Mouse (Mus musculus): ENCODE measurements at regions not wholly inside any gene's neighbourhood (a gene's known extent, or its start where the extent isn't known, plus 50 kb on each side); places are given as distances from the start of the nearest gene placed in this dataset.

- no peak overlapping the region for H3K27ac ChIP-seq
- no peak for DNase-seq (ENCODE audit: low spot score)
- H3K4me3 ChIP-seq: no peak overlapping the region
- no peaks in the 10 kb centered on the region for H3K9me3 ChIP-seq
- no peaks in the 10 kb centered on the region for H3K36me3 ChIP-seq
- H3K27me3 ChIP-seq (ENCODE audit: insufficient read depth, poor library complexity, severe bottlenecking): no peaks in the 10 kb centered on the region
- H3K4me1 ChIP-seq: no peaks in the 10 kb centered on the region; the same call in 1 of the 2 replicates
- WGBS: 38% methylated on average over 4 of the region's 4 CpGs
Observed at GRCm38 (mm10) chr13:42574189-42574588, 106.2 kb upstream of the Phactr1 start.

- DNase-seq (ENCODE audit: low spot score): peak; percentile 87
- Histone ChIP-seq H3K4me1 (no peaks in the 10 kb centered on the region; the same call in 1 of the 2 replicates), H3K9me3 (no peaks in the 10 kb centered on the region), H3K36me3 (no peaks in the 10 kb centered on the region), H3K27ac (no peak overlapping the region), H3K4me3 (no peak overlapping the region), H3K27me3 (ENCODE audit: insufficient read depth, poor library complexity, severe bottlenecking) (no peaks in the 10 kb centered on the region)
- WGBS: 30% methylated on average over 16 of the region's 16 CpGs
Observed at GRCm38 (mm10) chr13:42575725-42576426, 104.5 kb upstream of the Phactr1 start.

GRCm38 (mm10) chr13:42579471-42579870 lies 101.0 kb upstream of the Phactr1 start:
- Histone ChIP-seq H3K4me1 (no peaks in the 10 kb centered on the region; the same call in 1 of the 2 replicates), H3K4me3 (no peak overlapping the region), H3K36me3 (no peaks in the 10 kb centered on the region), H3K27me3 (ENCODE audit: insufficient read depth, poor library complexity, severe bottlenecking) (no peaks in the 10 kb centered on the region), H3K9me3 (no peaks in the 10 kb centered on the region), H3K27ac (no peak overlapping the region)
- DNase-seq (ENCODE audit: low spot score): no peak
- 40% methylated on average over 3 of the region's 3 CpGs for WGBS

DNA sequence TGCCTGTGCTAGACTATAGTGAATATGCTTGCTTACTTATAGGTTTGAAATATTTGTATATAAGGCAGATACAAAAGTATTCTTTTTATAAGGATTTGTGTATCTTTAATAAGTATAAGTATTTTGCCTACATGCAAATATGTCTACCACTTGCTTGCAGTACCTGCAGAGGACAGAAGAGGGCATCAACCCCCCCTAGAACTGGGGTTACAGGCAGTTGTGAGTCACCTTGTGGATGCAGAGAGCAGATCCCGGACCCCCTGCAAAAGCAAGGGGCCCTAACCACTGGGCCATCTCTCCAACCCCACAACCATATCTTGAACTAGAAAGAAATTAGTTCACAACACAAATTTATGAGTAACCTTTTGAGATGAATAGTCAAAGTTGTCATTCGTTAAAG lies 91.3 kb upstream of the Phactr1 start:
- H3K27ac ChIP-seq: no peak overlapping the region
- no peak for DNase-seq (ENCODE audit: low spot score)
- no peak overlapping the region for H3K4me3 ChIP-seq
- no peaks in the 10 kb centered on the region for H3K9me3 ChIP-seq
- no peaks in the 10 kb centered on the region for H3K27me3 ChIP-seq (ENCODE audit: insufficient read depth, poor library complexity, severe bottlenecking)
- H3K36me3 ChIP-seq: no peaks in the 10 kb centered on the region
- no peaks in the 10 kb centered on the region for H3K4me1 ChIP-seq
- 68% methylated on average over 2 of the region's 2 CpGs for WGBS

GRCm38 (mm10) chr13:42589607-42590006 lies 90.8 kb upstream of the Phactr1 start:
- DNase-seq (ENCODE audit: low spot score): no peak
- Histone ChIP-seq H3K36me3 (no peaks in the 10 kb centered on the region), H3K4me3 (no peak overlapping the region), H3K27me3 (ENCODE audit: insufficient read depth, poor library complexity, severe bottlenecking) (no peaks in the 10 kb centered on the region), H3K4me1 (no peaks in the 10 kb centered on the region), H3K27ac (no peak overlapping the region), H3K9me3 (no peaks in the 10 kb centered on the region)
- 78% methylated on average over 5 of the region's 5 CpGs for WGBS

DNA sequence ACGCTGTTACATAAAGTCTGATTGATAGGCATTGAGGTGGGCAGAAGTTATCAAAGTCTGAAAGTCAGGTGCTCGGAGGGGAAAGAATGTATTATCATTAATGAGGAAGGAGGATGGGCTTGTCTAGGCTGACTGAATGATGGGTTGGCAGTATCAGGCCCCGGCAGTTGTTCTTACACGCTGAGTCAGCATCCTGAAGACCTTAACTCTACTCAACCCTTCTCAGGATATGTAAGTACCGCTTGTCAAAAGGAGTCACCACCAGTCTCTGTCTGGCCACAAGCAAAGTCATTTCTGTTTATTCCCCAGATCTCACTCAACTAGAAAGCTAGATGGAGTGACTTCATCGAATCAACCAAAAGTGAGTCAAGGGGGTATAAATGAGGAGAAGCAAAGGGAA lies 90.0 kb upstream of the Phactr1 start:
- Histone ChIP-seq H3K36me3 (no peaks in the 10 kb centered on the region), H3K27me3 (ENCODE audit: insufficient read depth, poor library complexity, severe bottlenecking) (no peaks in the 10 kb centered on the region), H3K9me3 (no peaks in the 10 kb centered on the region), H3K4me3 (no peak overlapping the region), H3K4me1 (no peaks in the 10 kb centered on the region), H3K27ac (no peak overlapping the region)
- 79% methylated on average over 6 of the region's 6 CpGs for WGBS
- DNase-seq (ENCODE audit: low spot score): no peak

DNA sequence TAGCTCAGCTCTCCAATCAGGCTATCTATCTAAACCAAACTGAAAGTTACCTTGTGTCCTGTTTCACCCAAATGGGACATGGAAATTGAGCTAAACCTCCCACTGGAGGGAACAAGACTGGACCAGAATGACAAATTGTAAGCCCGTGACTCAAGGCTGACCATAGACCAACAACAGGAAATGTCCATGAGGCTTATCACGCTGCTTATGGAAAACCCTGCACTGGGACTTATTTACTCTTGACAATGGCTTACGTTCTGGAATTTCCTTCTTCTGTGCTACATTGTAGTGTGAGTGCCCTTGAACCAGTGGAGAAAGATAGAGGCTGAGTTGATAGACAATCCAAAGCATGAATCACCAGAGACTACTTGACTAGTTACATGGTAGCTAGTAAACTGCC lies 87.5 kb upstream of the Phactr1 start:
- Histone ChIP-seq H3K4me1 (no peaks in the 10 kb centered on the region), H3K27ac (no peak overlapping the region), H3K4me3 (no peak overlapping the region), H3K9me3 (no peaks in the 10 kb centered on the region), H3K27me3 (ENCODE audit: insufficient read depth, poor library complexity, severe bottlenecking) (no peaks in the 10 kb centered on the region), H3K36me3 (no peaks in the 10 kb centered on the region)
- WGBS: 49% methylated on average over 3 of the region's 3 CpGs
- DNase-seq (ENCODE audit: low spot score): no peak

DNA sequence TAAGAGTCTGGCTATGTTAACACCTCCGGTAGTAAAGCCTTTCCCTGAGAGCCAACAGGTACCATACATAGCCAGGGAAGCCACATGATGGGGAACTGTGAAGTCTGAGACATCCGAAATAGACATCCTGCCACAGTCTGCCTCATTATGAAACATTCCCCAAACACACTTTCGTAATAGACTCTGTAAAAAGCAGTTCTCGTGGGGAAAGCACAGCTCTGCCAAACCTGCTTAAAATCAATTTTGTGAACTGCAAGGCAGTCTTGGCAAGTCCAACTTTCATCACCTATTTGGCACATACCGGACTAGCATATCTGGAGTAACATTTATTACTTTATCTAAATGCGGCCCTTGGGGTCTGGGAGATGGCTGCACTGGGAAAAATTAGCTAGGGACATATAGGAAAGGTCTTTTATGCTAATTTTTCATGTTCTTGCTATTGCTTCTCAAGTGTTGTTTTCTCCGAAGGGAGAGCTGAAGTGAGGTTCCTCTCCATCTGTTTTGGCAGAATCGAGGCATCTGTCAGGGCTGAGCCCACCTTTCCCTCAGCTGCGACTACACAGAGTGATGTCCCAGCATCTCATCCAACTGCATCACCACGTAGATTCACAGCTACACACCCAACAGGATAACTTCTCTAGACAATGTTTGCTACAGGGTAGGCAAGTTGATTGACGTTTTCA lies 86.8 kb upstream of the Phactr1 start:
- 77% methylated on average over 11 of the region's 11 CpGs for WGBS
- H3K36me3 ChIP-seq: no peaks in the 10 kb centered on the region
- H3K27ac ChIP-seq: 0 out of 2 replicates have a peak overlapping the region, but pooled peaks have one; percentile 16
- H3K27me3 ChIP-seq (ENCODE audit: insufficient read depth, poor library complexity, severe bottlenecking): no peaks in the 10 kb centered on the region
- no peak for DNase-seq (ENCODE audit: low spot score)
- no peaks in the 10 kb centered on the region for H3K4me1 ChIP-seq
- no peak overlapping the region for H3K4me3 ChIP-seq
- H3K9me3 ChIP-seq: no peaks in the 10 kb centered on the region

DNA sequence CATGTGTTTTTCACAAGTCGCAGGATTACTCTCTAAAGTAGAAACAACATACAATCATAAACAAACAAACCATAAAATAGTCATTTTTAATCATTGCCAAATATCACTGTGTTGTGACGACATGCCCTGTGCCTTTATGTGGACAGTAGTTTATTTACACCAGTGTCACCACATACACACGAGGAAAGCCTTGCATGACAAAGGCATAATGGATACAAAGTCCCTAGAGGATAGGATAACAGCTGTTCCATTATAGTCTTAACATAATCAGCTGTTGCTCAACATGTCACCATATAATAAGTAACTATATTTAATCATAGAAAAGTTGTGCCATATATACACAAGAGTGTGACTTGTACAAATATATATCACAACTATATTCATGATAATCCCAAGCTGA lies 85.2 kb upstream of the Phactr1 start:
- DNase-seq (ENCODE audit: low spot score): no peak
- Histone ChIP-seq H3K27me3 (ENCODE audit: insufficient read depth, poor library complexity, severe bottlenecking) (no peaks in the 10 kb centered on the region), H3K4me1 (no peaks in the 10 kb centered on the region), H3K4me3 (no peak overlapping the region), H3K36me3 (no peaks in the 10 kb centered on the region), H3K9me3 (no peaks in the 10 kb centered on the region), H3K27ac (no peak overlapping the region)
- WGBS: 67% methylated on average over 3 of the region's 3 CpGs

DNA sequence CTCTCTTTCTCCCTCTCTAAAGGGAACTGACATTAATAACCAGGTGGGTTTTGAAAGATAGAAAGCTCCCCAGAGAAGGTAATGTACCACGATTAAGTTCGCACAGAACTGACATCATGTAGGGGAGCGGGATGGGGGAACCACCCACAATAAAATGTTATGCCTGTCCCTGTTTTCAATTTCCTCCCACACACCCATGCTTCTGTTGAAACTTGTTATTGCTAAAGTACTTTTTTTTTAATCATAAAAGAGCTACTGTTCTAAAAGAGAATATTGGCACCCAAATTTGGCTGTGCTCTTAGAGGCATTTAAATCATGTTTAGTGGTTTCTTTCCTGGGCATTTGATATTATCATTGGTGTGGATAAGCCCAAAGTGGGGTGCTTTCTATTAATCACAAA lies 82.6 kb upstream of the Phactr1 start:
- H3K27me3 ChIP-seq (ENCODE audit: insufficient read depth, poor library complexity, severe bottlenecking): no peaks in the 10 kb centered on the region
- DNase-seq (ENCODE audit: low spot score): no peak
- 85% methylated on average over 3 of the region's 3 CpGs for WGBS
- H3K4me3 ChIP-seq: no peak overlapping the region
- no peak overlapping the region for H3K27ac ChIP-seq
- no peaks in the 10 kb centered on the region for H3K36me3 ChIP-seq
- no peaks in the 10 kb centered on the region for H3K9me3 ChIP-seq
- H3K4me1 ChIP-seq: no peaks in the 10 kb centered on the region

- H3K4me3 ChIP-seq: no peak overlapping the region
Observed at GRCm38 (mm10) chr13:42603308-42603707, 77.1 kb upstream of the Phactr1 start.

DNA sequence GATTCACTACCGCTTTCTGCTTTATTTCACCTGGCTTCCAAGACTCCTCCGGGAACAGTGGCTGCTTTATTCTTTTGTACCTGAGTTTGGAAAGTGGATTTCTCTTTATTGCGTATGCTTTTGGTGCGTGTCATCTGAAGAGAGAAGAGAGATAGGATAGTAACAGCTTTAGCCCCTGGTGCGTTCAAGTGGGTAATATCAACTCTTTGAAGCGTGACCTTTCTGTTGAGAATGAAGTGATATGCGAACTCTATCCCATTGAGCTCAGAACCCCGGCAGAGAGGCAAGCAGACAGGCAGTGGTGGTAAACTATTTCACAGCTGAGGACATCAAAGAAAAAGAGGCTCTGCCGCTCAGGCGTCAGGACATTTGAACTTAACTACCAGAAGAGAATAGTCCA lies 72.7 kb upstream of the Phactr1 start:
- H3K27me3 ChIP-seq (ENCODE audit: insufficient read depth, poor library complexity, severe bottlenecking): no peaks in the 10 kb centered on the region
- H3K27ac ChIP-seq: no peak overlapping the region
- H3K4me3 ChIP-seq: no peak overlapping the region
- WGBS: 45% methylated on average over 10 of the region's 10 CpGs
- no peaks in the 10 kb centered on the region for H3K4me1 ChIP-seq
- no peak for DNase-seq (ENCODE audit: low spot score)
- H3K9me3 ChIP-seq: no peaks in the 10 kb centered on the region
- H3K36me3 ChIP-seq: no peaks in the 10 kb centered on the region

More at GRCm38 (mm10) chr13:42603308-42603707, 77.1 kb upstream of the Phactr1 start:
- no peaks in the 10 kb centered on the region for H3K27me3 ChIP-seq (ENCODE audit: insufficient read depth, poor library complexity, severe bottlenecking)
- no peaks in the 10 kb centered on the region for H3K9me3 ChIP-seq
- H3K36me3 ChIP-seq: no peaks in the 10 kb centered on the region
- H3K4me1 ChIP-seq: no peaks in the 10 kb centered on the region
- H3K27ac ChIP-seq: no peak overlapping the region
- no peak for DNase-seq (ENCODE audit: low spot score)
- WGBS: 72% methylated on average over 4 of the region's 4 CpGs

DNA sequence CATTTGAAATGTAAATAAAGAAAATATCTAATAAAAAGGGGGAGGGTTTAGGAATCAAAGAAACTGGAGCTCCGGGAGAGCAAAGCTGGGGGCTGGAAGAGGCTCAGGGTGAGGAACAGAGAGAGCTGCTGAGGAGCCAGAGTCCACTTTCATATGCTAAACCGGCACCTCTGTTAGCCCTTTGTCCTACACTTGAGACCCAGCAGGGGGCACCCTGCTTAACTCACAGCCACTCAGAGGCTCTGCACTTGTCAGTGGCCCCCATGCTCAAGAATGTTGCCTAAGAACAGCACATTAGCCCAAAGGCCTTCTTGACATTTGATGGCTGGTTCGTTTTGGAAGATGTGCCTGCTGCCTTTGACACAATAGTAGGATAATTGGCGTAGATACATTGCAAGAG lies 71.5 kb upstream of the Phactr1 start:
- DNase-seq (ENCODE audit: low spot score): no peak
- Histone ChIP-seq H3K27ac (no peak overlapping the region), H3K4me1 (no peaks in the 10 kb centered on the region), H3K27me3 (ENCODE audit: insufficient read depth, poor library complexity, severe bottlenecking) (no peaks in the 10 kb centered on the region), H3K4me3 (no peak overlapping the region), H3K36me3 (no peaks in the 10 kb centered on the region), H3K9me3 (no peaks in the 10 kb centered on the region)
- WGBS: 25% methylated on average over 4 of the region's 4 CpGs

Data from heart, embryonic 10.5 days (tissue).